Mouse (Mus musculus): ENCODE measurements around the gene Zwilch. TPM values are rescaled to one million over a fixed set of nuclear protein-coding genes. Genes with fewer than 3 reads are reported as not detected.
"Not testable (repeated sequence)": the region's sequence is repeated elsewhere in the genome, so short reads cannot be mapped to it uniquely, and the experiment has no call there.

The Zwilch gene
- total RNA-seq (2021): 10 to 100 TPM in 1 of 2 experiments, 1 to 10 TPM in 1; 5.9 to 12.8 TPM
- long read RNA-seq, experiment 1, partial matches to known transcripts: 3 of 4 reads
- long read RNA-seq, experiment 1, other reads (novel, unspliced or antisense): 1 of 4 reads
- long read RNA-seq, experiment 2, partial matches to known transcripts: 0 of 2 reads
- long read RNA-seq, experiment 2, other reads (novel, unspliced or antisense): 0 of 2 reads

DNA sequence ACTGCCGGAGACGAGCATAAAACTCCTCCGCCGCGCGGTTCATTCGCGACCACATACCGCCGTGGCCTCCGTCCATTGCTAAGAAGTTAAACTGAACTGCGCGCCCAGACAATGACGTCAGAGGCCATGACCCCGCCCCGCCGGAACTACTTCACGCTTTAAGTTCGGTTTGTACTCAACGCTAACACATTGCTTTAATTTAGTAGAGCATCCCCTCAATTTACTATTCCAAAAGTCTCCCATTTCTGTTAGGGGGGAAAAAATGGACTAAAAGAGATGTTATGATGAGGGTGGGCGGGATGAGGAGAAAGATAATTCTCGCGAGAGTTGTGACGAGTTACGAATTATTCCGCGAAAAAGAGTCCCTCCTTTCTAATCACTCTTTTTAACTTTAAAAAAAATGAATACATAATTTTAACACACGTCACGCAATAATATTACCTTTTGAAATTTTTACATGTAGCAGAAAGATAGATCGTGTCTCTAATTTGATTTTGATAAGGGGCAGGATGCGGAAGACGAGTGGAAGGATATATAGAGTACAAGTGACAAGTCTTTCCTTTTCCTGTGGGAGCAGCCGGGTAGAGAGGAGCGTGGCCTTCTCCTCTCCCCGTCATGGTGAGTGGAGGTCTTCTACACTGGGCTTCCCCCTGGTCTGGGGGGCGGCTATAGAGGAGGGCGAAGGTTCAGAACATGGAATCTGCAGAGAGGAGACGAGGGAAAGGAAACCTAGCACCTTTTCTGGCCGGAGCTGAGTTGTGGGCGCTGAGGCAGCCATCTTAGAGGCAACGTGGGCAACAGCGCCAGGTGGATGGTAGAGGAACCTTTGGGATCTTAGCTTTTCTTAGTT, at the start of gene Zwilch, which contains the start of gene Rpl4:
TSS of gene Zwilch (minus strand) at position 289 of the 850 bp plus-strand sequence.
TSS of gene Rpl4 (plus strand) at position 560 of the 850 bp plus-strand sequence.
- peak; percentile 87 for DNase-seq

DNA sequence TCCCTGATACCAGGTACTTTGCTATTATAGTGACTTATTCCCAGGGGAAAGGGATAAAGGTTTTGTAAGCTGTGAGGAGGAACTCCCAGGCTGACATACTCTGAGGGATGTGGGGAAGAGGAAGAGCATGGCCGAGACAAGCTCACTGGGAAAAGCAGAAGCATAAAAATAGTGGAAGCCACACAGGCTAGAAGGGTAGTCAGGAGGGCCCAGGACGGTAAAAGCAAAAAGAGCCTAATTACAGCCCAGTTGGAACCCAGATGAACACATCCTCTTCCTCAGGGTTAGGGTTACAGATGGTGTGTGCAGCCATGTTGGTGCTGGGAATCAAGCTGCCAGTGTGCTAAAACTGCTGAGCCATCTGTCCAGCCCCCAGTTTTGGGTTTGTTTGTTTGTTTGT, 49.2 kb upstream of the Zwilch start:
- DNase-seq: no peak

DNA sequence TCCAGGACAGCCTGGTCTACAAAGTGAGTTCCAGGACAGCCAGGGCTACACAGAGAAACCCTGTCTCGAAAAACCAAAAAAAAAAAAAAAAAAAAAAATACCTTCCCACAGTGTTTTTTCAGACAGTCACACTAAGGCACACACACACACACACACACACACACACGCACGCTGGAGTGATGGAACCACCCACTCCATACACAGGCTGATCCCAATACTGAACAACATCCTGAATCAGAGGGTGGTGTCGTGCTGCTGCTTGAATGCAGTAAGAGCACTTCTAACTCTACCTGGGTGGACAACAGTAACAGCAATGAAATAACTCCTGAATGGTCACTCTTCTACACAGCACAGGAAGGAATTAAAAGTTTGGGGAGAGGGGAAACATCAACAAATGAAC, 48.6 kb upstream of the Zwilch start:
- no peak for DNase-seq

GRCm38 (mm10) chr9:64220603-64221002, 47.7 kb upstream of the Zwilch start:
- no peak for DNase-seq

DNA sequence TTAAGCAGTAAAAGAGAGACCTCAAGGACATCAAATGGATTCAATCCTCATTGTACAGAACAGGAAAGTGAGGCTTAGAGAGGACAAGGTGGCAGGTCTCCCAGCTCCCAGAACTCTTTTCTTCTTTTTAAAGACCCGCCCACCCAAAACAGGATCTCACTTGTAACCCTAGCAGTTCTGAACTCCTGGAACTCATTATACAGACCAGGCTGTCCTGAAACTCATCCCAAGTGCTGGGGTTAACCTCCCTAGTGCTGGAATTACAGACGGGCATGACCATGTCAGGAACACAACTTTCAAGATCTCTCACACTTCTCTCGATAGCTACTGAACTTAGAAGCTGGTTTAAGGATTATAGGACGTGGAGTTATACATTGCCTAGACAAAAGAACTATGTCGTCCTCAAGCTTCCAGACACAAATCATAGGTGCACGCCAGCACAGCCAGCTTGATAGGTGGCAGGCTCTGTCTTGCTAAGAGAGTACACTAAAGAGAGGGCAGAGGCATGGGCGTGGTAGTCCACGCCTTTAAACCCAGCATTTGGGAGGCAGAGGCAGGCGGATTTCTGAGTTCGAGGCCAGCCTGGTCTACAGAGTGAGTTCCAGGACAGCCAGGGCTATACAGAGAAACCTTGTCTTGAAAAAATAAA, 47.0 kb upstream of the Zwilch start:
- DNase-seq: no peak

DNA sequence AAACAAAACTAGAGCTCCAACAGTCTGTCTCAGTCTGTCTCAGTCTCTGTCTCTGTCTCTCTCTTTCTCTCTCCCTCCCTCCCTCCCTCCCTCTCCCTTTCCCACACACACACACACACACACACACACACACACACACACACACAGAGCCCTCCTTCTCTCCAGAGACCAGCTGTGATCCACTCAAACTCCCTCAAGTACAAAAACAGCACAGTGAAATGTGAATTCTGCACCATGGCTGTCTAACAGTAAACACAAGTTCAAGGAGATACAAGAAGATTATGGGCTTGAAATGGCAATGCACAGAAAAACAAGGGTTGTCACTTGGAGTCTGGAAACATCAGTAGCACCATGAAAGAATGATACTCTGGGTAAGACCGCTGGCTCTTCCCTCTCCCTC, 46.4 kb upstream of the Zwilch start:
- DNase-seq: no peak

DNA sequence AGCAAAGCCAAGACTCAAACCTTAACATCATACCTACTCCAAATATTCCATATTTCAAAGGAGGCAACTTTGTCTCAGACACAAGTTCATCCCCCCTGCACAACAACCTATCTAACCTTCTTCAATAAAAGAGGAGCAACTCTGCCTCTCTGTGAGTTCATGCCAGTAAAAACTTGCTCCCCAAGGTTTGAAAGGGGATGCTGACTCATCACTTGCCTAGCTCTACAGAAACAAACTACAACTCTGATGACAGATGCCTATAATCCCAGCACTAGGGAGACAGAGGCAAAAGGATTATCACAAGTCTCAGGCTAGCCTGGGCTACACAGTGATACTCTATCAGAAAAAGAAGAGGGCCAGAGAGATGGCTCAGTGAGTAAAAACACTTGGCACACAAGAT, 45.0 kb upstream of the Zwilch start:
- DNase-seq: no peak

DNA sequence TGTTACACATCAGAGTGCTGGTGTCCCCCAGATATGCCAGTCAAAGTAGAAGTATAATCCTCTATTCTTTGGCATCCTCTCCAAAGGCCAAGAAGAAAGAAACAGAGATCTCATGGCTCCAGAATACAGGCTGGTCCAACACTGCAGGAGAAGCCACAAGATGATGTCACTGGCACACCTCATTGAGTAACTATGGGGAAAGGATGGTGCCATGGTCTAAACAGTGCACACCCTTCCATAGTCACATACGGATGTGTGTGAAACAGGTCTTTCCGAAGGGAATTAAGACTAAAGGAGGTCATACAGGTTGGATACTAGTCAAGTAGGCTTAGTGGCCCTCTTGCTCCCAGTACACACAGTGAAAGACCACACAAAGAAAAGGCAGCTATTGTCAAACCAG, 43.7 kb upstream of the Zwilch start:
- DNase-seq: no peak

GRCm38 (mm10) chr9:64216090-64216489, 43.2 kb upstream of the Zwilch start:
- DNase-seq: no peak

DNA sequence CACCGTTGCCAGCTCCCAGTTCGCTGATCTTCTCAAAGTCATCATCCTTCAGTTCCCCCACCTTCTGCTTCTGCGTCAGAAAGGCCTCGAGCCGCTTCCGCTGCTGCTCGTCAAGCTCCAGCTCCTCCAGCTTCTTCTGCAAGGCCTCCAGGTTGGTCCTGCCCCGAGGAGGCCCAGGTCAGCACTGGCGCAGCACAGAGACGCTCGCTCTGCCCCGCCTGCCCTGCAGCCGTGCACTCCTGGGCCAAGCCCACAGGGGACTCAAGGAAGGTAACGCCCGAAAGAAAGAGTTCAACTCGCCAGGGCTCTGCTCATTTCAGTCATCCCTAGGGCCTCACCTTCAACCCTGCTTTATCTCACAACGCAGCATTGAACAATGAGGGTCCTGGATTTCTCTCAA, 41.5 kb upstream of the Zwilch start:
- DNase-seq: no peak

DNA sequence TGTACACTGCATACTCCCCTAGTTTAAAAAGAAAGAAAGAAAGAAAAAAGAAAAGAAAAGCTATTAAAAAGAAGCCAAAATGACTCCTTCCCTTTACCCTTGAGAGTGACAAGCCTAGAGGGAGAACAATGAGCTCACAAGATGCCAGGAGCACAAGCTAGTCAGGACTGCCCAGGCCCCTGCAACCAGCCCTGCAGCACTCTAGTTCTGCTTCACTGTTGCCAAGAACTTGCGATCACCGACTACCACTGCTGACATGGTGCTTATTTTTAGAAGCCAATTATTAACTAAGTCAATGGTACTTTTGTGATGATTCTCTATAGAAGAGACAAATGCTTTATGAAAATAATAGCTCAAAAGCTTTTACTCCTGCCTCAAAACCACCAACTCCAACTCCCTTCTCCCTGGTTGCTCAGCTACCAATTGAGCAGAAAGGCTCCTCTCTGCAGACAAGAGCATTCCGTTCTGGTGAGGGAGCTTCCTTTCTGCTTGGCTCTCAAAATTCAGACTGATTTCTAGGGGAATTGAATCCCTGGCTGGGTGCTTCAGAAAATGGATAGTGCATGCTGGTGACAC, 34.7 kb upstream of the Zwilch start:
- DNase-seq: no peak

DNA sequence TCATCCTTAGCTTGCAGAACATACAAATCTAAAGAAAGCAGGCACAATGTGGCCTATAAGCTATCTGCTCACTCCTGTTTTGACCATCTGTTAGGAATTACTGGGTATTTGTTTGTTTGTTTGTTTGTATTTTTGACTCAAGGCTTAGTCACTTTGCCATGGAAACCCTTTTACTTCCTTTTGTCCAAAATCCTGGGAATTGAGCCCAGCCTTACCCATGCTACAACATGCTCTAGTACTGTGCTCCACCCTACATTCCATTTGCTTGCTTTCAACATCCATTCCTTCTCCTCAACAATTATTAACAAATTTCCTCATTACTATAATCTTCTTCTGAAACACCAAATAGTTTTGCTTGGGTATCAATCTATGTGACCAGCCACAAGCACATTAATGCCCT, 30.0 kb upstream of the Zwilch start:
- DNase-seq: no peak

DNA sequence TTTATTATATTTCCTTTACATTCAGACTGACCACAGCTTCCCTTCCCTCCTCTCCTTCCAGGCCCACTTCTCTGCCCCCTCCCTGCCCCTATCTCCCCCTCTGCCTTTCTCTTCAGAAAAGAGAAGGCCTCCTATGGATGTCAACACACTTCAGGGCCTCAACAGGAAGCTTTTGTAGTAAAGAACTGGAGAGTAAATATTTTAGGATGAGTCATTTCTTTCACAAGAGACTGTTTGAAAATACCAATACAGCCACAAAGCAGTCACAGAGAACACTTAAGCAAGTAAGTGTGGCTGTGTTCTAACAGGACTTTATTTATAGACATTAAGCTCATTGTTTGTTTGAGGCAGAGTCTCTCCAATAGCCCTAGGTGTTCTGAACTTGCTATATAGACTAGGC, 29.4 kb upstream of the Zwilch start:
- DNase-seq: no peak

- DNase-seq: no peak
Measured at GRCm38 (mm10) chr9:64199897-64200296, 27.0 kb upstream of the Zwilch start.

GRCm38 (mm10) chr9:64198763-64199418, 26.0 kb upstream of the Zwilch start:
- not testable (repeated sequence) for DNase-seq

- DNase-seq: no peak
Measured at GRCm38 (mm10) chr9:64198068-64198762, 25.3 kb upstream of the Zwilch start.

- no peak for DNase-seq
Measured at GRCm38 (mm10) chr9:64197524-64197923, 24.6 kb upstream of the Zwilch start.

GRCm38 (mm10) chr9:64195554-64195953, 22.6 kb upstream of the Zwilch start:
- DNase-seq: no peak

DNA sequence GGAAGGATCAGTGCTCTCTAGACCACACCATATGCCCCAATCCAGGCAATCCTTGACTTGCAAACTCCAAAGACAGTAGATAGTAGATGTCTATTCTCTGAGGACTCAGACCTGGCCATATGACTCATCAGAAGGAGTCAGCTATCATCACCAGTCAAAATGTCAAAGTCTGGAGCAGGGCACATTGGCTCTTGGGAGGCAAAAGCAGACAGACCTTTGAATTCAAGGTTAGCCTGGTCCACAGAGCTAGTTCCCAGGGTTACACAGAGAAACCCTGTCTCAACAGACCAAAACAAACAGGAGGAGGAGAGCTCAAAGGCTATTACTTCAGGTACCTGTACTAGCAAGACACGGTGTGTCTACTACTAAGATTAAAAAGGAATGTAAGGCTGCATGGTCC, 21.0 kb upstream of the Zwilch start:
- DNase-seq: peak; percentile 21

DNA sequence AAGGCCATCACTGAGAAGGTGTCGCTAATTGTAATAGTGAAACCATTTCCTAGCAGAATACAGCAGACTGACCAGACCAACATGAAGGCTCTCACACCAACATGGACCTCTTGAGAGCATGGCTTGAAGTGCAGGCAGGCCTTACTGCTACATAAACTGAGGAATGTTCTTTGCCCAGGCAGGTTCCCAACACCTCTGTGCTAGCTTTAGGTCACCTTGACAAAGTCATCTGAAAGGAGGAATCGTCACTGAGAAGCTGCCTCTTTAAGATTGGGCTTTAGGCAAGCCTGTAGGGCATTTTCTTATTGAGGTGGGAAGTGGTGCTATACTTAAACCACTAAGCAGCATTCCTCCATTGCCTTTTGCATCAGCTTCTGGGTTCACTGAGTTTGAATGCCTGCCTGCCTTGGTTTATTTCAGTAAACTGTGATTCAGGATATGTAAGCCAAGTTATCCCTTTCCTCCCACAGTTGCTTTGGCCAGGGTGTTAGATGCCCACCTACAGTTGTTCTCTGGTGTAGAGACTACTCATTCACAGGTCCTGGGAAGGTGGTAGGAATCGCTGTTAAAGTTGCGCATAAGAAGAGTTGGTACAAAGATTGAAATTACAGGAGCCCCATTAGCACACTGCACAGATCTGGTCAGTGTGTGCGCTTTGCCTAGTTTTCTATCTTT, 11.4 kb upstream of the Zwilch start:
- no peak for DNase-seq

DNA sequence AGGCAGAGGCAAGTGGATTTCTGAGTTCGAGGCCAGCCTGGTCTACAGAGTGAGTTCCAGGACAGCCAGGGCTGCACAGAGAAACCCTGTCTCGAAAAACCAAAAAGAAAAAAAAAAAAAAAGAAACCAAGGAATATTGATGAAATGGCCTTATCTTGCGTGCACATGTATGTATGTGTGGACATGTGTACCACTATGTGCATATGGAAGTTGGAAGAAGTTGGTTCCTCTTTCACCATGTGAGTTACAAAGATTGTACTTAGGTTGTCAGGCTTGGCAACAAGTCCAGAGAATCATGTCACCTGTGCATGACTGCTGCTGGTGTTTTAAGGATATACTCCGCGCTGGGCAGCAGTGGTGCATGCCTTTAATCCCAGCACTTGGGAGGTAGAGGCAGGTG, 10.4 kb upstream of the Zwilch start:
- not testable (repeated sequence) for DNase-seq

Measured in adrenal gland, postnatal 10 days (tissue).